Mouse (Mus musculus) forebrain, embryonic 11.5 days (tissue): ENCODE measurements around the gene Pecam1. TPM values are rescaled to one million over a fixed set of nuclear protein-coding genes. Genes with fewer than 3 reads are reported as not detected.
A peak's percentile ranks its signal among the peaks of the same experiment; 100 is the strongest.

Source experiments
- ATAC-seq: fragments of 200-750 bp; cut with Nextera tagmentation; replicated peaks from 2 replicates; pipeline ENCODE4 v1.8.0; 2017; ENCODE audit warnings: moderate TSS enrichment; ENCODE audit not compliant: low FRiP score
- DNase-seq: peaks from one replicate; pipeline ENCODE4 v3.0.0-alpha.2; 2017; ENCODE audit warnings: low spot score
- H3K27ac ChIP-seq: fragments of 300-500 bp; sonication (generic); 2 replicates; pipeline ENCODE4 v1.5.1; 2014; ENCODE audit warnings: low read depth, low read length
- H3K27me3 ChIP-seq: fragments of 300-500 bp; sonication (generic); 2 replicates; pipeline ENCODE4 v1.6.1; 2014; ENCODE audit warnings: mild to moderate bottlenecking, low read length, mixed read lengths; ENCODE audit not compliant: control insufficient read depth, insufficient read depth
- H3K36me3 ChIP-seq: fragments of 300-500 bp; sonication (generic); 2 replicates; pipeline ENCODE4 v1.6.1; 2014; ENCODE audit warnings: mild to moderate bottlenecking, low read length, moderate library complexity, mixed read lengths; ENCODE audit not compliant: control insufficient read depth, insufficient read depth
- H3K4me1 ChIP-seq: fragments of 300-500 bp; sonication (generic); replicated peaks from 2 replicates; pipeline ENCODE4 v1.6.1; 2014; ENCODE audit warnings: low read length, mixed read lengths; ENCODE audit not compliant: control insufficient read depth, insufficient read depth
- H3K4me2 ChIP-seq: fragments of 300-500 bp; sonication (generic); 2 replicates; pipeline ENCODE4 v1.6.1; 2014; ENCODE audit warnings: low read depth, mild to moderate bottlenecking, low read length, moderate library complexity, mixed read lengths; ENCODE audit not compliant: severe bottlenecking
- H3K4me3 ChIP-seq: fragments of 300-500 bp; sonication (generic); 2 replicates; pipeline ENCODE4 v1.5.1; 2014; ENCODE audit warnings: low read depth, low read length
- H3K9ac ChIP-seq: fragments of 300-500 bp; sonication (generic); 2 replicates; pipeline ENCODE4 v1.6.1; 2014; ENCODE audit warnings: low read length
- H3K9me3 ChIP-seq: fragments of 300-500 bp; sonication (generic); 2 replicates; pipeline ENCODE4 v1.6.1; 2016; ENCODE audit warnings: low read length, mixed read lengths; ENCODE audit not compliant: control insufficient read depth
- WGBS: fragments of 180-500 bp; shearing (Covaris S2); extraction: QIAGEN DNeasy Blood & Tissue Kit; methylation state at CpG from one replicate; pipeline ENCODE4 v1.1.7; 2014; 5-methylcytosine and 5-hydroxymethylcytosine counted together
- polyA plus RNA-seq: library from polyadenylated mRNA; unstranded; fragments of >200 nt; fragmentation: Nextera tagmentation; extraction: Ambion mirVana; gene quantifications from 2 replicates; pipeline ENCODE4 v1.2.1, GENCODE M21; 2014

Gene Pecam1
- polyA plus RNA-seq, 1 experiment from 2014 or later, result 18.8 TPM

DNA sequence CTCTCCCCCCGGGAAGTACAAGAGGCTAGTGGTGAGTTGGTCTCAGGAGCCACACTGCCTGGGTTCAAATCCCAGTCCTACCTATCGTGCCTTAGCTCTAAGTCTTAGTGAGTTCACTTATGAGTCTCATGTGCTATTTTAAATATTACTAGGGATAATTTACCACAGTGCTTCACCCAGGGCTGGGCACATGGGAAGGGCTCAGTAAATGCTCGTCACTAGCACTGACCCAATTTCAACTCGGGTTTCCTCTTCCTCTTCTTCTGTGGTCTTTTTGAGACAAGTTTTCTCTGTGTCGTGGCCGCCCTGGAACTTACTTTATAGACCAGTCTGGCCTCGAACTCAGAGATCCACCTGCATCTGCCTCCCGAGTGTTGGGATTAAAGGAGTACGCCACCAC lies 63.1 kb downstream of the Pecam1 start:
- Histone ChIP-seq H3K4me3 (no peak overlapping the region), H3K27me3 (no peaks in the 10 kb centered on the region), H3K9ac (no peak overlapping the region), H3K36me3 (no peaks in the 10 kb centered on the region), H3K4me1 (no peaks in the 10 kb centered on the region), H3K9me3 (no peaks in the 10 kb centered on the region), H3K27ac (no peak overlapping the region), H3K4me2 (no peak overlapping the region)
- DNase-seq, result no peak
- 87% methylated on average over 9 of the region's 9 CpGs for WGBS
- no peak for ATAC-seq

- Histone ChIP-seq H3K9me3 (no peaks in the 10 kb centered on the region), H3K27ac (no peak overlapping the region), H3K4me2 (no peak overlapping the region), H3K27me3 (no peaks in the 10 kb centered on the region), H3K36me3 (no peaks in the 10 kb centered on the region), H3K4me3 (no peak overlapping the region), H3K4me1 (no peaks in the 10 kb centered on the region), H3K9ac (no peak overlapping the region)
- DNase-seq, result no peak
- no peak for ATAC-seq
- WGBS, result 86% methylated on average over 8 of the region's 8 CpGs
Observed at GRCm38 (mm10) chr11:106684027-106684426, 66.4 kb downstream of the Pecam1 start.

DNA sequence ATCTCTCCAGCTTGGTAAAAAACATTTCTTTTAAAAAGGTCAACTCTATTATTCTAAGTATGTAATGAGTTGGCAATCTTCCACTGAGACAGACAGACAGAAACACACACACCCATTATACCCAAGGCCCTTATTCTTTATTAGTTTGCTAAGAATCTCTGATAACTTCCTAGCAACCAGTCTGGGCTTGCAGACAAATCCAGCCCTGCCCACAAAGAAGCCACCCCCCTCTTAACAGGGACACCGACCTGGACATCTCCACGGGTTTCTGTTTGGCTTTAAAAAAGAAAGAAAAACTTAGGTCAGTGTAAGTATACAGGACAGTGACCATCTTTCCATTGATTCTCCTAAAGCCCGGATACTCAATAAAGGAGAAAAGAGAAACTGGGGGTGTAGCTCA lies 67.1 kb downstream of the Pecam1 start:
- Histone ChIP-seq H3K9me3 (no peaks in the 10 kb centered on the region), H3K36me3 (no peaks in the 10 kb centered on the region), H3K4me1 (no peaks in the 10 kb centered on the region), H3K4me3 (no peak overlapping the region), H3K4me2 (no peak overlapping the region), H3K27me3 (no peaks in the 10 kb centered on the region), H3K27ac (no peak overlapping the region), H3K9ac (no peak overlapping the region)
- DNase-seq (no peak), ATAC-seq (no peak)
- 79% methylated on average over 3 of the region's 3 CpGs for WGBS

DNA sequence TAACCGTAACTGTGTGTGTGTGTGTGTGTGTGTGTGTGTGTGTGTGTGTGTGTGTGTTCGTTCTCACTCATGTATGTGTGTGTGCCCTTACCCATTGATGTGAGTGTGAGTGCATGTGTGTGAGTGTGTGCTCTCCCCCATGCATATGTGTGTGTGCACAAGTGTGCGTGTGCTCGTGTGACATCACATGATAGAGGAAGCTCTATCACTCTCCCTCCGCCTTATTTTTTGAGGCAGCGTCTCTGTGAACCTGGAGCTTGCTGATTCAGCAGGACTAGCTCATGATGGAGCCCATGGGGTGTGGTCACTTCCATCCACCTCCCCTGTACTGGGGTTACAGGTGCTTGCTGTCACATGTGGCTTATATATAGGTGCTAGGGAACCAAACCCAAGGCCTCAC lies 69.3 kb downstream of the Pecam1 start:
- DNase-seq (no peak), ATAC-seq (no peak)
- H3K4me3 ChIP-seq, result no peak overlapping the region
- no peak overlapping the region for H3K9ac ChIP-seq
- no peaks in the 10 kb centered on the region for H3K9me3 ChIP-seq
- 91% methylated on average over 6 of the region's 6 CpGs for WGBS
- H3K4me2 ChIP-seq, result no peak overlapping the region
- H3K4me1 ChIP-seq, result no peaks in the 10 kb centered on the region
- no peak overlapping the region for H3K27ac ChIP-seq
- H3K27me3 ChIP-seq, result no peaks in the 10 kb centered on the region
- H3K36me3 ChIP-seq, result no peaks in the 10 kb centered on the region

DNA sequence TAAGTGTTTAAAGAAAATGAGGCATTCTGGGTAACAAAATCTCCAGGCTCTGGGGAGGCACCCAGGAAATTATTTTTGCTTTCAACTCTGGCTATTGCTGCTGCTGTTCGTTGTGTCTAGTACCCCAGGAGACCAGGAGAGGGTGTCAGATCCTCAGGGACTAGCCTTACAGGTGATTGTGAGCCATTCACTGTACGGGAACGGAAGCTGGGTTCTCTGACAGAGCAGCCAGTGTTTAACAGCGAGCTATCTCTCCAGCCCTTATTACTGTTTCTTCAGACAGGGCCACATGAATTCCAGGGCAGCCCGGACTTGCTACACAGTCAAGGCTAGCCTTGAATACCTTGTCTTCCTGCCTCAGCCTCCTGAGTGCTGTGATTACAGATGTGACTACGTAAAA lies 70.6 kb downstream of the Pecam1 start:
- 59% methylated on average over 6 of the region's 6 CpGs for WGBS

GRCm38 (mm10) chr11:106677910-106678591 lies 72.4 kb downstream of the Pecam1 start:
- H3K4me1 ChIP-seq, result 0 out of 2 replicates have a peak, but pooled peaks cover 5% of the 10 kb centered on the region
- H3K9ac ChIP-seq, result no peak overlapping the region
- WGBS, result 90% methylated on average over 10 of the region's 10 CpGs
- no peaks in the 10 kb centered on the region for H3K36me3 ChIP-seq
- ATAC-seq (no peak), DNase-seq (no peak)
- H3K4me3 ChIP-seq, result no peak overlapping the region
- H3K27ac ChIP-seq, result no peak overlapping the region
- no peak overlapping the region for H3K4me2 ChIP-seq
- H3K9me3 ChIP-seq, result no peaks in the 10 kb centered on the region
- no peaks in the 10 kb centered on the region for H3K27me3 ChIP-seq

More for the DNA sequence above, 70.6 kb downstream of the Pecam1 start:
- Histone ChIP-seq H3K4me2 (no peak overlapping the region), H3K27me3 (no peaks in the 10 kb centered on the region), H3K4me3 (no peak overlapping the region), H3K9ac (no peak overlapping the region), H3K36me3 (no peaks in the 10 kb centered on the region), H3K9me3 (no peaks in the 10 kb centered on the region), H3K4me1 (0 out of 2 replicates have a peak, but pooled peaks cover 1% of the 10 kb centered on the region), H3K27ac (no peak overlapping the region)
- DNase-seq (no peak), ATAC-seq (no peak)

GRCm38 (mm10) chr11:106677331-106677730 lies 73.1 kb downstream of the Pecam1 start:
- Histone ChIP-seq H3K9me3 (no peaks in the 10 kb centered on the region), H3K4me1 (0 out of 2 replicates have a peak, but pooled peaks cover 5% of the 10 kb centered on the region), H3K4me3 (no peak overlapping the region), H3K36me3 (no peaks in the 10 kb centered on the region), H3K4me2 (no peak overlapping the region), H3K9ac (no peak overlapping the region), H3K27ac (no peak overlapping the region), H3K27me3 (no peaks in the 10 kb centered on the region)
- DNase-seq (no peak), ATAC-seq (no peak)
- 68% methylated on average over 4 of the region's 4 CpGs for WGBS

DNA sequence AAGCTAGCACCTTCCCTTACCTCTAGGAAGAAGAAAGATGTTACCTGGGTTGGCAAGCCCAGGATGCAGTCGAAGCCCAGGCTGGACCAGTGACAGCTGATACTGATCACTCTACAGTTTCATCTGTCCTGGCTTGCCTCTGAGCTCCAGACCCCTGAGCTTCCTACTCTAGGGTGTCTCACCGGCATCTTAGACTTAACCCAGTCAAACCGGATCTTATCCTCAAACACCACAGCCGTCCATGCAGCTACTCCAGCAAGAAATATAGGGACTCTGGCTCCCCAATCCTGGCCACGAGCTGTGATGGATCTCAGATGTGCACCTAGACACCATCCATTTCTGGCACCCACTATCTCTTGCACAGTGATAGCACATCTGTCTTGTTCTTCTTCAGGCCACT lies 74.6 kb downstream of the Pecam1 start:
- 0 out of 2 replicates have a peak, but pooled peaks cover 5% of the 10 kb centered on the region for H3K4me1 ChIP-seq
- ATAC-seq, result no peak
- H3K4me2 ChIP-seq, result no peak overlapping the region
- 86% methylated on average over 5 of the region's 5 CpGs for whole genome bisulfite sequencing
- H3K27ac ChIP-seq, result no peak overlapping the region
- no peaks in the 10 kb centered on the region for H3K36me3 ChIP-seq
- no peaks in the 10 kb centered on the region for H3K9me3 ChIP-seq
- no peak overlapping the region for H3K4me3 ChIP-seq
- DNase-seq, result no peak
- H3K27me3 ChIP-seq, result no peaks in the 10 kb centered on the region
- no peak overlapping the region for H3K9ac ChIP-seq

DNA sequence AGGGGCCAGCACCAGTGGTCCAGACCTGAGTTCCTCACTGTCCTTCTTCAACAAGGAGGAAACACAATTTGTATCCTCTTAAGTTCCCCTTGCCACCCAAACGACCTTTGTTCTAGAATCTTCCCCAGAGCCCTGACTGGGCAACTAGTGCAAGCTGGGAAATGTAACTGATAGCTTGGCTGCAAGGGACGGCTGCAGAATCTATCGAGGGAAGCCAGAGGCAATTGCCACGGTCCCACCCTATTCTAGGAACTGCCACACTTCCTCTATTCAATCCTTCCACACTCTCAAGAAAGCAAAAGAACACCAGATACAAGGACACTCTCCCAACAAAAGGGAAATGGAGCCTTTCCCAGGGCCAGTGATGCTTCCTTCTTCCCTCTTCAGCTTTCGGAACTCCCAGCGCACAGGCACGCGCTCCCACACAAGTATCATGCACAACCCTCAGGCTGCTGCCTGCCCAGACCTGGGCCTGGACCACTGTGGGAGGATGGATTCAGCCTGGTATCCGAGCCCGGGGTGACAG lies 75.2 kb downstream of the Pecam1 start:
- Histone ChIP-seq H3K36me3 (no peaks in the 10 kb centered on the region), H3K9ac (no peak overlapping the region; the same call in 1 of the 2 replicates), H3K27ac (peak overlapping the region; percentile 64), H3K4me2 (no peak overlapping the region), H3K4me3 (no peak overlapping the region), H3K4me1 (0 out of 2 replicates have a peak, but pooled peaks cover 5% of the 10 kb centered on the region), H3K27me3 (no peaks in the 10 kb centered on the region), H3K9me3 (no peaks in the 10 kb centered on the region)
- WGBS, result 78% methylated on average over 10 of the region's 10 CpGs
- DNase-seq (no peak), ATAC-seq (no peak)
